Mouse (Mus musculus) spleen, adult 2 months (tissue): ENCODE data around the gene Clrn3.

Experiments used
- CTCF ChIP-seq: fragments of 200-500 bp; IDR thresholded peaks from 2 replicates; pipeline ENCODE4 v1.5.1; 2011; ENCODE audit warnings: mild to moderate bottlenecking, inconsistent platforms; ENCODE audit not compliant: insufficient read depth, insufficient read length, insufficient replicate concordance; ENCODE audit errors: extremely low read depth
- POLR2A ChIP-seq: fragments of 200-500 bp; IDR thresholded peaks from 2 replicates; pipeline ENCODE4 v1.6.1; 2011; ENCODE audit warnings: low read depth, low read length, inconsistent platforms

- TF ChIP-seq CTCF (no peak), POLR2A (no peak)
These were observed 18.1 kb upstream of the Clrn3 start for GRCm38 (mm10) chr7:135546530-135546929.
